Mouse (Mus musculus): Measurements from ENCODE around the gene Gm7682.
"Not testable (repeated sequence)": the region's sequence is repeated elsewhere in the genome, so short reads cannot be mapped to it uniquely, and the experiment has no call there.

Gm7682 gene

DNA sequence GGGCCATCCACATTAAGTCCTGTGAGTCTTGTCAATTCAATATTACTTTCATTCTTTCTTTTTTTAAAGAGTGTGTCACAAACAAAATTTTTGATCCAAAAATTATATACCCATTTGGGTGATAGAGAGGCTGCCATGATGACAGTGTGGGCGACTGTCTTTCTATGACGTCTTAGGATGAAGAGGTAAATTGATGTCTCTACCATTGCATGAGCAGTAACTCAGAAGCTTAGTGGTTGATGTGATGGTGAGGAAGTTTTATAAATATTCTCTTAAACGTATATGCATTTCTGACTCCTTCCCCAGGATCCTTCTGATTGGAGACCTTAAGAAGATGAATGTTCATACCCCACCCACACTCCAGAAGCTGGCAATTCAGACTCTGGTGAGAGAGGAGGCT is at the start of gene Gm7682:
TSS of gene Gm7682 (plus strand) at position 301 of the 400 bp plus-strand sequence.
- DNase-seq (ENCODE audit: low read depth, low spot score), result not testable (repeated sequence)
